Mouse (Mus musculus): ENCODE data around the gene Gpr137c. TPM values are rescaled to one million over a fixed set of nuclear protein-coding genes. Genes with fewer than 3 reads are reported as not detected.
A peak's percentile ranks its signal among the peaks of the same experiment; 100 is the strongest.

Gene Gpr137c
- polyA plus RNA-seq, 1 experiment from 2014 or later = 6.6 TPM

DNA sequence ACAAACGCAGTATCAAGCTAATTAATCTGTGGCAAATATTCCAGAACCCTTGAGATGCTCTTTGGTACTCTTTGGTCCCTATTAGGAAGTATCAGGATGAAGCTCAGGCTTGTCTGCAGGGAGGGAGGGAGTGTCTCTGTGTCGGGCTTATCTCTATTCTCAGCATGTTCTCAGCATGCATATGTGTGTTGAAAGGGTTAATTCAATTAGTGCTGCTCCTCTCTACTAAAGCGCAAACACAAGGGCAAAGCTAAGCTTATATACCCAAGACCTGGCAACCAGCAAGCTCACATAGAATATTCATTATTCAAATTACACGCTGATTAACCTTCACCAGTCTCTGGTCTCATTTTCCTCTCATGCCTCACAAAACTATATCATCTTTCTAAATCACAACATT is 84.4 kb downstream of the Gpr137c start:
- Histone ChIP-seq H3K9me3 (replicated peaks) (no peaks in the 10 kb centered on the region), H3K27ac (ENCODE audit: poor library complexity, severe bottlenecking) (no peak overlapping the region), H3K4me1 (replicated peaks) (0 out of 2 replicates have a peak, but pooled peaks cover 5% of the 10 kb centered on the region), H3K27me3 (replicated peaks) (no peaks in the 10 kb centered on the region), H3K4me3 (no peak overlapping the region), H3K9ac (no peak overlapping the region), H3K36me3 (peaks cover 56% of the 10 kb centered on the region), H3K4me2 (no peak overlapping the region)
- whole genome bisulfite sequencing = 58% methylated on average over 4 of the region's 4 CpGs
- no peak for ATAC-seq (ENCODE audit: insufficient number of reproducible peaks, low FRiP score)

DNA sequence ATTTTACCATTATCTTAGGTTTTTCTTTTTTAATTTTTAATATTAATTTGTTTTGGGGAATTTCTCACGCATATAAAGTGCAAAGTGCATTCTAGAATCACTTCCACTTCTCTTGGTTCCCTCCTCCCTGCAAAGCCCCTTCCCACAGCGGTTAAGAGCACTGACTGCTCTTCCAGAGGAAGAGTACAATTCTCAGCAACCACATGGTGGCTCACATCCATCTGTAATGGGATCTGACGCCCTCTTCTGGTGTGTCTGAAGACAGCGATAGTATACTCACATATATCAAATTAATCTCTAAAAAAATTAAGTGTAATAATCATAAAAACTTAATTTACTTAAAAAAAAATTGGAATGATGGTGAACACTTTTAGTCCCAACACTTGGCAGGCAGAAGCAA is 84.9 kb downstream of the Gpr137c start:
- Histone ChIP-seq H3K9ac (no peak overlapping the region), H3K36me3 (peaks cover 51% of the 10 kb centered on the region), H3K27ac (ENCODE audit: poor library complexity, severe bottlenecking) (no peak overlapping the region), H3K9me3 (replicated peaks) (no peaks in the 10 kb centered on the region), H3K4me1 (replicated peaks) (peaks cover 6% of the 10 kb centered on the region), H3K4me2 (no peak overlapping the region), H3K4me3 (no peak overlapping the region), H3K27me3 (replicated peaks) (no peaks in the 10 kb centered on the region)
- WGBS = 65% methylated on average over 4 of the region's 4 CpGs
- ATAC-seq (ENCODE audit: insufficient number of reproducible peaks, low FRiP score) = no peak

DNA sequence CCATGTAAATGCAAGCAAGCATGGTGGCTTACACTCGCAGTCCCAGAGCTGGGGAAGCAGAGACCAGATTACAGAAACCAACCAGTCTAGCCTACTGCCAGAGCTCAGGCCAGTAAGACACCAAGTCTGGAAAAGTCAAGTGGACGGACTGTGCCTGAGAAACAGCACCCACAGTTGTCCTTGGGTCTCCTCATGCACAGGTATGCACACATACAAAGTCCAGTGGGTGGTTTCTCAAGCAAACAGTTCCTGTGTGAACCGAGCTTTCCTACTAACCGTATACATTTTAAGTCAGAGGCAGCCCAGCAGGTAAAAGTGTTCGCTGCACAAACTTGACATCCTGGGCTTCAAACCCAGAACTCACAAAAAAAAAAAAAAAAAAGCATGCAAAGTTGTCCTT is 86.3 kb downstream of the Gpr137c start:
- whole genome bisulfite sequencing = 90% methylated on average over 5 of the region's 5 CpGs
- Histone ChIP-seq H3K27ac (ENCODE audit: poor library complexity, severe bottlenecking) (no peak overlapping the region), H3K4me1 (replicated peaks) (peaks cover 16% of the 10 kb centered on the region), H3K27me3 (replicated peaks) (no peaks in the 10 kb centered on the region), H3K36me3 (peaks cover 37% of the 10 kb centered on the region), H3K4me3 (no peak overlapping the region), H3K9me3 (replicated peaks) (no peaks in the 10 kb centered on the region), H3K9ac (no peak overlapping the region), H3K4me2 (no peak overlapping the region)
- ATAC-seq (ENCODE audit: insufficient number of reproducible peaks, low FRiP score) = no peak

DNA sequence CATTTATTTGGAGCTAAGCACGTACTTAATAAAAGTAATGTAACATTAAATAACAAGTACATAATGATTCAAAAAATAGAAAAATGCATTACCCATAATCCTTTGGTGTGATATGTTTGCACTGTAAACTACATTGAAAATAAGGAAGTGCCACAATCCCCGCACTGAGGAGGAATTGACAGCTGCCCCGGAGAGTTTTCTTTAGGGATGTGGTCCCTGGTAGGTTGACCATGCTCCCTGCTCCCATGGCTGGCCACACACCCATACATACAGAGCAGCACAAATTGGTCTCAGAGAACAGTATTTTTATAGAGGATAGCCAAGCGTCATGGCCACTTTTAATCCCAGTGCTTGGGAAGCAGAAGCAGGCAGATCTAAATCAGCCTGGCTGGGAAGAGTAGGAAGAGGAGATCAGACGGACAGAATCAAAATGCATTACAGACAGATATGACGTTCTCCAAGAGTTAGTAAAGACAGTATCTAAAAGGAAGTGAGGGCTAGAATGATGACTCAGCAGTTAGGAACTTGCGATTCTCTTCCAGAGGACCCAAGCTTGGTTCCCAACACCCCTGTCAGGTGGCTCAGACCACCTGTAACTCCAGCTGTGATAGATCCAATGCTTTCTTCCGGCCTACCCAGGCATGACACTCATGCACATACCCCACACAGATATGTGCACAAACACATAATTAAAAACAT is 88.3 kb downstream of the Gpr137c start:
- no peaks in the 10 kb centered on the region for H3K27me3 ChIP-seq (replicated peaks)
- ATAC-seq (ENCODE audit: insufficient number of reproducible peaks, low FRiP score) = 0 out of 2 replicates have a peak, but pooled peaks have one; percentile 39
- H3K4me2 ChIP-seq = no peak overlapping the region
- no peak overlapping the region for H3K4me3 ChIP-seq
- H3K27ac ChIP-seq (ENCODE audit: poor library complexity, severe bottlenecking) = no peak overlapping the region
- WGBS = 79% methylated on average over 8 of the region's 8 CpGs
- H3K4me1 ChIP-seq (replicated peaks) = peaks cover 16% of the 10 kb centered on the region
- H3K36me3 ChIP-seq = peaks cover 19% of the 10 kb centered on the region
- H3K9me3 ChIP-seq (replicated peaks) = no peaks in the 10 kb centered on the region
- H3K9ac ChIP-seq = no peak overlapping the region

DNA sequence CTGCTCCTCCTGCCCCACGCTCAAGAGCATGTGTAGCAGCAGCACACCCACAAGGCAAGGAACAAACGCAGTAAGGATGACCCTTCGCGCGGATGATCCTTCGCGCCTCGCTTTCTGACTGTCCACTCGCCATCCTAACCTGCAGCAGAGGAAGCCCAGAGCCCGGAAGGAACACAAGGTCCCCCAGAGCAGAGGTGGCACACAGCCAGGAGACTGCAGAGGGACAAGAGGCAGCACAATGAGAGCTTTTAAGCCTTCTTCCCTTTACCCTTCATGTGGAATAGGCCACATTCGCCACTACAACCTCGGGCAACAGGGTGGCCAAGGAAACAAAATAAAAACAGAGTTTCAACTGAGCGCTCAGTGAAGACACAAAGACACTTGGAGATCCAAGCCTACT is 90.1 kb downstream of the Gpr137c start:
- Histone ChIP-seq H3K27ac (ENCODE audit: poor library complexity, severe bottlenecking) (no peak overlapping the region), H3K4me2 (no peak overlapping the region), H3K36me3 (peaks cover 11% of the 10 kb centered on the region; the same call in 1 of the 2 replicates), H3K27me3 (replicated peaks) (no peaks in the 10 kb centered on the region), H3K9ac (no peak overlapping the region), H3K9me3 (replicated peaks) (no peaks in the 10 kb centered on the region), H3K4me1 (replicated peaks) (peaks cover 20% of the 10 kb centered on the region), H3K4me3 (no peak overlapping the region)
- 84% methylated on average over 13 of the region's 13 CpGs for WGBS
- no peak for ATAC-seq (ENCODE audit: insufficient number of reproducible peaks, low FRiP score)

DNA sequence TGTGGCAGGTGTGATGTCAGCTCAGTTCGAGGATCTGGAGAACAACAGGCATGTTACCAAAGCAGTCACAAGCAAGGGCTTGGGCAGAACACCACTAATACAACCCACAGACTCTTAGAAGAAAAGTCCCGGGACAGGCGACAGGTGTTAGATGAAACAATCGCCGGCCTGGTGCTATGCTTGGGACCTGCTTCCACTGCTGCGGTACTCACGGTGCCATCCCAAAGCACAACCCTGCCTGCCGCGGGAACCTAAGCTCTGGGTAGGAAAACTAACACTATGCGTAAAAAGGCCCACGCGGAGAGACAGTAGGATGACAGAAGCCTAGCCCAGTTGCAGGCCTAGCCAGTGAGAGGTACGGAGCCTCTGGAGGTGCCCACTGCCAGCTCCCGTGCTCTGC is 90.6 kb downstream of the Gpr137c start:
- Histone ChIP-seq H3K27ac (ENCODE audit: poor library complexity, severe bottlenecking) (no peak overlapping the region), H3K36me3 (peaks cover 7% of the 10 kb centered on the region; the same call in 1 of the 2 replicates), H3K4me1 (replicated peaks) (peaks cover 20% of the 10 kb centered on the region), H3K27me3 (replicated peaks) (no peaks in the 10 kb centered on the region), H3K9ac (no peak overlapping the region), H3K4me2 (no peak overlapping the region), H3K4me3 (no peak overlapping the region), H3K9me3 (replicated peaks) (no peaks in the 10 kb centered on the region)
- ATAC-seq (ENCODE audit: insufficient number of reproducible peaks, low FRiP score) = no peak
- WGBS = 86% methylated on average over 14 of the region's 14 CpGs

DNA sequence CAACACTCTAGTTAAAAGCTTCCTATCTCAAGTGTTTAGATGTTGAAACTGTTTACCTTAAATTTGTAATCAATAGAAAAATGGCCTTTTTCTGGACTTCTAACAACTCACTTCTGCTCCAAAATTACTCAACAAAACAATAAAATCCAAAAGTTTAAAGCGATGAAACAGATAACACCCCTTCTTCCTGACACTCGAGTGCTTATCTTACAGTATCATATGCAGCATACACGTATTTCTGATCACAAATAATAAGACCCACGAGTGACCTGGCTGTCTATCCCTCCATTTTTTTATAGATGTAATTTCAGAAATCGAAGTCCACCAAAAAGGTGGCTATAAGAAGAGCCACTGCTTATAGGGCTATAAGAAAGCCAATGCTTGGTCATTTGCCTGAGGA is 97.4 kb downstream of the Gpr137c start:
- WGBS = 49% methylated on average over 5 of the region's 5 CpGs
- peak overlapping the region; percentile 92; the same call in 1 of the 2 replicates for H3K9ac ChIP-seq
- no peak overlapping the region for H3K27ac ChIP-seq (ENCODE audit: poor library complexity, severe bottlenecking)

DNA sequence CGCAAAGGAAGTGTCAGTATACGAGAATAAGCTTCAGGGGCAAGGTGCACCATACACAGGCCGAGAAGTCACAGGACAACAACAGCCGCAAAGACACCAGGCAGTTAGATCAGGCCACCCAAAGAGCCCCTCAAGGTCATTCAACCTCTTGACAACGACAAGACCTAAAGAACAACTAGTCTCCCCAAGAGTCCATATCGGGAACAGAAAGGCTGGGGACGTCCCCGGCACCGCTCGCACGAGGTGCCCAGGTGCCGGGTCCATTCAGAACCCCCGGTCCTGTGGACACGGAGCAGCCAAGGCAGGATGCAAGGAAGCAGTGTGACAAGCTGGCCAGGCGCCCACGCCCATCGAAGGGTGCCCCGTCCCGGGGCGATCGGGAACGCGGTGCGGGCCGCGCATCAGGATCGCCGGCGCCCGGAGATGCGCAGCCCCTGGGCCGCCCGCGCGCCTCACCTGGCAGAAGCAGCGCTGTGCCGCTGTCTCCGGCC is 98.4 kb downstream of the Gpr137c start:
- H3K4me1 ChIP-seq (replicated peaks) = peaks cover 34% of the 10 kb centered on the region
- no peaks in the 10 kb centered on the region for H3K9me3 ChIP-seq (replicated peaks)
- ATAC-seq (ENCODE audit: insufficient number of reproducible peaks, low FRiP score) = peak; percentile 12
- H3K4me3 ChIP-seq = peak overlapping the region; percentile 85
- H3K4me2 ChIP-seq = peak overlapping the region; percentile 71
- H3K9ac ChIP-seq = peak overlapping the region; percentile 92
- no peaks in the 10 kb centered on the region for H3K27me3 ChIP-seq (replicated peaks)
- H3K27ac ChIP-seq (ENCODE audit: poor library complexity, severe bottlenecking) = peak overlapping the region; percentile 85
- 0% methylated on average over 38 of the region's 38 CpGs for whole genome bisulfite sequencing
- H3K36me3 ChIP-seq = no peaks in the 10 kb centered on the region

More for the DNA sequence above, 97.4 kb downstream of the Gpr137c start:
- peak overlapping the region; percentile 71 for H3K4me2 ChIP-seq
- H3K9me3 ChIP-seq (replicated peaks) = no peaks in the 10 kb centered on the region
- H3K4me3 ChIP-seq = peak overlapping the region; percentile 85
- H3K4me1 ChIP-seq (replicated peaks) = peaks cover 33% of the 10 kb centered on the region
- no peaks in the 10 kb centered on the region for H3K27me3 ChIP-seq (replicated peaks)
- no peaks in the 10 kb centered on the region for H3K36me3 ChIP-seq
- no peak for ATAC-seq (ENCODE audit: insufficient number of reproducible peaks, low FRiP score)

DNA sequence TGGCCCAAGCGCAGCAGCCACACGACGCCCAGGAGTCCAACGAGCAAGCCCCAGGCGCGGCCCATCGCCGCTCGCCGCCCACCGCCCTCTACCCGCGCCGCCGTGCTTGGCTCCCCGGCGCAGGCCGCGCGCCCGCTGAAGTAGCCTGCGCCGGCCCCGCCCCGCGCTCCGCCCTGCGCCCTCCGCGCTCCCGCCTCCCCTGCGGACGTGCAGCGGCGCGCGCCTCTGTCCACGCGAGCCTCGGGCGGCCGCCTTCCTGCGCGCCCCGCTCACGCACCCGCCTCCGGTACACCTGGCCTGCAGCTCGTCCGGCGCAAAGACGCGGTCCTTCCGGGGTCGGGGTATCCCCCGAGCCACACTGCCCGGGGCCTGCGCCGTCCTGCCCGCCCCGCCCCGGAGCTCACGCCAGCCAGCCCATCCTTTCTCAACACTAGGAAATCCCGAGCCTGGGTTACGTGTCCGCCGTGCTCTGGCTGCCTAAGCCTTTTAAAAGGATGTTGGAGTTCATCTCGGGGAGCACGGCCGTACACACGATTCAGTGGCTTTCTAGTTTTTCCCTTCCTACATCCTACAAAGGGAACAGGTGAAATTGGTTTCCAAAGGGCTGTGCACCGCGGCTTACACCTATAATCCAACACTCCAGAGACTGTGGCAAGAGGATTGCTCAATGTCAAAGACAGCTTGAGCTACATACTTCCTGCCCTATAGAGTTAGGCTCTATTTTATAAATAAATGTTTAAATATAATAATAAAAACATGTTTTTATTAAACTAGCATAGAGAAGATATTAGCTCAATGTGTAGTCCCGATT is 99.1 kb downstream of the Gpr137c start, which contains the start of gene Ero1l:
Ero1l (minus strand) TSS at position 346 of the 811 bp plus-strand sequence.
- peak within 1 kb of the TSS; percentile 85 for H3K4me3 ChIP-seq
- H3K4me1 ChIP-seq (replicated peaks) = peaks cover 34% of the 10 kb centered on the region
- no peaks in the 10 kb centered on the region for H3K9me3 ChIP-seq (replicated peaks)
- H3K27ac ChIP-seq (ENCODE audit: poor library complexity, severe bottlenecking) = peak within 1 kb of the TSS; percentile 85
- peak; percentile 96 for ATAC-seq (ENCODE audit: insufficient number of reproducible peaks, low FRiP score)
- no peaks in the 10 kb centered on the region for H3K27me3 ChIP-seq (replicated peaks)
- 2% methylated on average over 50 of the region's 74 CpGs for WGBS
- no peaks in the 10 kb centered on the region for H3K36me3 ChIP-seq
- peak within 1 kb of the TSS; percentile 71 for H3K4me2 ChIP-seq
- H3K9ac ChIP-seq = peak within 1 kb of the TSS; percentile 92

DNA sequence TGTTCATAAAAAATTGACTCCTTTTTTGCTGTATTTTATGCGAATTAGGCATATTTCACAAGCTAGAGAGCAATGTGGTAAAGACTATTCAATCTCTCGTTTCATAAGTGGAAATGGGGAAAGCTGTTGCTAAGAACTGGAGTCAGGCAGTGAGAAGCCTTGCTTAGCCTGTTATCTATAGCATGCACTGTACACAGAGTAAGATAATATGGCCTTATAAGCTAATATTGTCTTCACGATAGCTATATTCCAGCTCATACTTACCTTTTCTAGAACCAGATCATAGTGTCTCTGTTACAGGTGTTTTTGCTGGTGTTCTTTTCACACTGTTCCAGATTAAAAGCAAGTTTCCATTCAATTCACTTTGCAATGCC is 99.7 kb downstream of the Gpr137c start:
- no peak for ATAC-seq (ENCODE audit: insufficient number of reproducible peaks, low FRiP score)
- H3K27me3 ChIP-seq (replicated peaks) = no peaks in the 10 kb centered on the region
- WGBS = 57% methylated on average over 3 of the region's 3 CpGs
- H3K4me3 ChIP-seq = no peak overlapping the region
- peaks cover 34% of the 10 kb centered on the region for H3K4me1 ChIP-seq (replicated peaks)
- H3K9ac ChIP-seq = no peak overlapping the region
- H3K4me2 ChIP-seq = peak overlapping the region; percentile 71; the same call in 1 of the 2 replicates
- H3K27ac ChIP-seq (ENCODE audit: poor library complexity, severe bottlenecking) = no peak overlapping the region; the same call in 1 of the 2 replicates
- no peaks in the 10 kb centered on the region for H3K9me3 ChIP-seq (replicated peaks)
- H3K36me3 ChIP-seq = no peaks in the 10 kb centered on the region

DNA sequence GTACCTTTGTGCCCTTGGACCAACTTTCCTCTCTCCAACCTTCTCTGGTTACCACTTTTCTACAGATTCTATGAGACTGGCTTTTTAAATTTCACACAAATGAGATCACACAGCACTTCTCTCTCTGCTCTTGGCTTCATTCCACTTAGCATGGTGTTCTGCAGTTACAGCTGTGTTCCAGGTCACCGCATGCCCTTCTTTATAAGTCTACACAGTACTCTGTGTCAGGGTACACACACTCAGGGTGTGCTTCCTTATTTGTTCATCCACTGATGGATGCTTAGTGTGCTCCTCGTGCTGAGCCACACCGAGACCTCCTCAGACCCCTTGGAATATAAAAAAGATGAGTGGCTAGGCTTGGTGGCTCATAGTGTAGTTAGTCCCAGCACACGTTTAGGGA is 100.6 kb downstream of the Gpr137c start:
- WGBS = 82% methylated on average over 4 of the region's 4 CpGs

More for the DNA sequence above, 100.6 kb downstream of the Gpr137c start:
- Histone ChIP-seq H3K27me3 (replicated peaks) (no peaks in the 10 kb centered on the region), H3K4me3 (no peak overlapping the region), H3K4me2 (no peak overlapping the region), H3K4me1 (replicated peaks) (peaks cover 29% of the 10 kb centered on the region), H3K9ac (no peak overlapping the region), H3K27ac (ENCODE audit: poor library complexity, severe bottlenecking) (no peak overlapping the region), H3K9me3 (replicated peaks) (no peaks in the 10 kb centered on the region), H3K36me3 (no peaks in the 10 kb centered on the region)
- no peak for ATAC-seq (ENCODE audit: insufficient number of reproducible peaks, low FRiP score)
